Mouse (Mus musculus) mature B cell (primary cell): ENCODE results near the gene Urod.

Experiments
- in situ Hi-C: fragments of 300-500 bp; cut with MboI; formaldehyde crosslinking; loops from 2 replicates; pipeline ENCODE4 v1.14.3; 2019

The Urod gene

GRCm38 (mm10) chr4:116993672-116994621 lies at the start of gene Urod:
Gene Urod (minus strand): TSS chr4:116994413.
- in situ Hi-C loops: loop anchor here (10.0 kb wide), 1 partner anchor 131 kb away; the partner anchor contains the start of genes Btbd19 and Tctex1d4

GRCm38 (mm10) chr4:117041283-117041721 lies 47.1 kb upstream of the Urod start:
- in situ Hi-C loops: no loop called here

GRCm38 (mm10) chr4:117040791-117041190 lies 46.6 kb upstream of the Urod start:
- in situ Hi-C loops: no loop called here

- in situ Hi-C loops: no loop called here
Observed at GRCm38 (mm10) chr4:117039925-117040687, 45.9 kb upstream of the Urod start.

- in situ Hi-C loops: no loop called here
Observed at GRCm38 (mm10) chr4:117031105-117031504, 36.9 kb upstream of the Urod start.

GRCm38 (mm10) chr4:117023469-117023868 lies 29.3 kb upstream of the Urod start:
- in situ Hi-C loops: no loop called here

- in situ Hi-C loops: no loop called here
Observed at GRCm38 (mm10) chr4:117019206-117020134, 25.3 kb upstream of the Urod start, which contains the start of gene Eif2b3. Gene Eif2b3 (plus strand): TSS chr4:117019402.

- in situ Hi-C loops: no loop called here
Observed at GRCm38 (mm10) chr4:117018327-117018726, 24.1 kb upstream of the Urod start.

GRCm38 (mm10) chr4:117017738-117018137 lies 23.5 kb upstream of the Urod start:
- in situ Hi-C loops: no loop called here

- in situ Hi-C loops: no loop called here
Observed at GRCm38 (mm10) chr4:117014901-117015415, 20.7 kb upstream of the Urod start.

- in situ Hi-C loops: no loop called here
Observed at GRCm38 (mm10) chr4:117013596-117013995, 19.4 kb upstream of the Urod start.

GRCm38 (mm10) chr4:117010231-117010630 lies 16.0 kb upstream of the Urod start:
- in situ Hi-C loops: no loop called here

- in situ Hi-C loops: no loop called here
Observed at GRCm38 (mm10) chr4:117007058-117007457, 12.8 kb upstream of the Urod start.

- in situ Hi-C loops: no loop called here
Observed at GRCm38 (mm10) chr4:117005611-117006400, 11.6 kb upstream of the Urod start.

GRCm38 (mm10) chr4:117004649-117005048 lies 10.4 kb upstream of the Urod start:
- in situ Hi-C loops: no loop called here

- in situ Hi-C loops: no loop called here
Observed at GRCm38 (mm10) chr4:117002543-117003521, 8.6 kb upstream of the Urod start.

GRCm38 (mm10) chr4:117001957-117002356 lies 7.7 kb upstream of the Urod start:
- in situ Hi-C loops: no loop called here

GRCm38 (mm10) chr4:116999513-117000154 lies 5.4 kb upstream of the Urod start:
- in situ Hi-C loops: loop anchor here (10.0 kb wide), 1 partner anchor 125 kb away; the partner anchor contains the start of genes Btbd19 and Tctex1d4
